Mouse (Mus musculus) small intestine, adult 2 months (tissue): Measurements from ENCODE around the gene Mtmr2. TPM values are rescaled to one million over a fixed set of nuclear protein-coding genes. Genes with fewer than 3 reads are reported as not detected.
"Not testable (repeated sequence)": the region's sequence is repeated elsewhere in the genome, so short reads cannot be mapped to it uniquely, and the experiment has no call there.

Source experiments
- H3K27ac ChIP-seq: fragments of 200-500 bp; 2 replicates; pipeline ENCODE4 v1.5.1; 2012; ENCODE audit warnings: low read depth, low read length, control low read depth, inconsistent platforms; ENCODE audit not compliant: insufficient read depth
- H3K27me3 ChIP-seq: fragments of 200-500 bp; 2 replicates; pipeline ENCODE4 v1.6.1; 2012; ENCODE audit warnings: mild to moderate bottlenecking, moderate library complexity, low read length, inconsistent platforms; ENCODE audit not compliant: control insufficient read depth, insufficient read depth
- H3K36me3 ChIP-seq: fragments of 200-500 bp; 2 replicates; pipeline ENCODE4 v1.6.1; 2012; ENCODE audit warnings: mild to moderate bottlenecking, low read length, control low read depth, inconsistent platforms; ENCODE audit not compliant: control insufficient read depth, insufficient read depth
- H3K4me1 ChIP-seq: fragments of 200-500 bp; 2 replicates; pipeline ENCODE4 v1.6.1; 2012; ENCODE audit warnings: low read length, inconsistent platforms, mixed read lengths; ENCODE audit not compliant: control insufficient read depth, insufficient read depth, insufficient read length
- H3K4me3 ChIP-seq: fragments of 200-500 bp; 2 replicates; pipeline ENCODE4 v1.5.1; 2012; ENCODE audit warnings: low read depth, mild to moderate bottlenecking, control low read depth, inconsistent platforms, low read length, moderate library complexity
- CTCF ChIP-seq: fragments of 200-500 bp; IDR thresholded peaks from 2 replicates; pipeline ENCODE4 v1.5.1; 2012; ENCODE audit warnings: low read depth, mild to moderate bottlenecking, control low read depth, inconsistent platforms, low read length, moderate library complexity, mixed read lengths; ENCODE audit not compliant: insufficient replicate concordance, insufficient read length; ENCODE audit errors: extremely low read depth
- POLR2A ChIP-seq: fragments of 200-500 bp; IDR thresholded peaks from 2 replicates; pipeline ENCODE4 v1.6.1; 2012; ENCODE audit warnings: low read depth, mild to moderate bottlenecking, control low read depth, inconsistent platforms, low read length, moderate library complexity
- WGBS: fragments of 180-500 bp; shearing (Covaris S2); methylation state at CpG from one replicate; pipeline ENCODE4 v1.1.7; 2018; 5-methylcytosine and 5-hydroxymethylcytosine counted together
- polyA plus RNA-seq: library from polyadenylated mRNA; depleted of rRNA; stranded (reverse); fragments of >200 nt; gene quantifications from 2 replicates; pipeline ENCODE4 v1.2.3, GENCODE M21; 2012

The Mtmr2 gene
- polyA plus RNA-seq, 1 experiment = 26.6 TPM

DNA sequence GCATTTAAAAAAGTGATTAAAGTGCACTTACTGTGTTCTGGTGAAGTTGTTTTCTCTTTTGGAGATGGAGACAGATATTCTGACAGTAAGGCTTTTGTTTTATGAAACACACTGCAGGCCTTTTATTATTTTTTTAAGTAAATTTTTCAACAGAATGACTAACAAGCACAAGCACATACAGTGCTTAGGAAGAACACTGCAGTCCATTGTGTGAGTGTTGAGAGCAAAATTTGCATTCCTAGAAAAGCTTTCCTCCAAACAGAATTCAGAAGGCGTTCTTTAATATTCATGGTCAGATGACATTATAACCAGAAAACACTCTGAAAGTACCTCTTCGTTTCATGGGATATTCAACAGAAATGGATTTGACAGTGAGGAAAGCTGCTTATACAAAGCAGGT, 17.4 kb downstream of the Mtmr2 start:
- TF ChIP-seq POLR2A (no peak), CTCF (no peak)
- WGBS = 87% methylated on average over 2 of the region's 2 CpGs
- no peak overlapping the region for H3K4me3 ChIP-seq

DNA sequence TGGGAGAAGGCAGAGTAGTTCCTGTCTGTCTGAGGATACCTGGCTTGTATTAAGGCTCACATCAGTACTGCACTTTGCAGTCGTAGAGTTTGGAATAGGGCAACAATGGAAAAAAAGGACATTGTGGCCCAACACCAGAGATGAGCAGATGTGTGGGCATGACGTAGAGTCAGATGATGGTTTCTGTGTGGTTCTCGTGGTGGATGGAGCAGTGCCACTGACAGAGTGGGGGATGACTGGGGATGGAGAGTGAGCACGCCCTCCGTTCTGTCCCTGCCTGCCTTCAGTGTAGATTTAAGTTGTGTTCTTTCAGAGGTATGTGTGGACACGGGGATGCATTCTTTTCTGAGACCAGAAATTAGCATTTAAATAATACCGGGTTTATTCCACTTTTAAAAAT, 18.4 kb downstream of the Mtmr2 start:
- Histone ChIP-seq H3K4me1 (no peaks in the 10 kb centered on the region), H3K36me3 (no peaks in the 10 kb centered on the region), H3K4me3 (no peak overlapping the region), H3K27ac (no peak overlapping the region), H3K27me3 (no peaks in the 10 kb centered on the region)
- 88% methylated on average over 7 of the region's 7 CpGs for WGBS
- TF ChIP-seq CTCF (no peak), POLR2A (no peak)

More for the DNA sequence above, 17.4 kb downstream of the Mtmr2 start:
- peaks cover 3% of the 10 kb centered on the region; the same call in 1 of the 2 replicates for H3K36me3 ChIP-seq
- no peaks in the 10 kb centered on the region for H3K27me3 ChIP-seq
- H3K4me1 ChIP-seq = no peaks in the 10 kb centered on the region
- no peak overlapping the region for H3K27ac ChIP-seq

DNA sequence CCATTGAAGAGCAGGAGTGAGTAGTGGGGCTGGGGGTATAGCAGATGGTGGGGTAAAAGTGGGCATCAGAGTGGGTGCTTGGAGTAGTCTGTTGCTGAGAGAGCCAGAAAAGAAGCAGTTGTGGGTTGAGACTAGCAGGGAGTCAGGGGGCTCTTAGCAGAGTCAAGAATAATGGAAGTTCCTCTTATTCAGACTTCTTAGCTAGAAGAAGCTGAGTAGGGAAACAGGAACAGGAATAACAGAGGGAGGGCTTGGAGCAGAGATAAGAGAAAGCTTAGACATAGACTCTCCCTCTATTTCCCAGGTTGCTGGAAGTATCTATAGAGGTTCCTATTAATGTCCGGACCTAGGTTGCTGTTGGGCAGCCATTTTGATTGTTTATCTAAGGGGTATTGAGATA, 26.5 kb downstream of the Mtmr2 start:
- TF ChIP-seq POLR2A = no peak
- TF ChIP-seq CTCF = no peak
- no peak overlapping the region for H3K27ac ChIP-seq
- no peaks in the 10 kb centered on the region for H3K36me3 ChIP-seq
- H3K4me3 ChIP-seq = no peak overlapping the region
- H3K4me1 ChIP-seq = no peaks in the 10 kb centered on the region
- WGBS = 91% methylated on average over 1 of the region's 1 CpGs
- H3K27me3 ChIP-seq = no peaks in the 10 kb centered on the region

DNA sequence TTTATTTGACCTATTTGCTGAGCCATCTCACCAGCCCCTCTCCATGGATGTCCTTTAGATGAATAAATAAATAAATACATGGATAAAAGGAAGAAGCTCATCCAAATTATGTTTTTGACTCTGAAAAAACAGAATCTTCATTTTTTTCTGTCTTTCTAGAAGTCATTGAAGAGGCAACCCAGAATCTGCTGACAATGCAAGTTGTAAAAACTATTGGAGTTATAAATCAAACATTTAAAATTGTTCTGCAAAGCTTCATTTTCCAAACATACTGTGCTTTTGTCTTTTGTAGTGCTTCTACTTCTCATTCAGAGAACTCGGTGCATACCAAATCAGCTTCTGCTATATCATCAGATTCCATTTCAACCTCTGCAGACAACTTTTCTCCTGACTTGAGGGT, 33.8 kb downstream of the Mtmr2 start:
- Histone ChIP-seq H3K27me3 (no peaks in the 10 kb centered on the region), H3K4me1 (no peaks in the 10 kb centered on the region), H3K27ac (no peak overlapping the region), H3K4me3 (no peak overlapping the region), H3K36me3 (peaks cover 18% of the 10 kb centered on the region)
- WGBS = 93% methylated on average over 1 of the region's 1 CpGs
- no peak for TF ChIP-seq CTCF

DNA sequence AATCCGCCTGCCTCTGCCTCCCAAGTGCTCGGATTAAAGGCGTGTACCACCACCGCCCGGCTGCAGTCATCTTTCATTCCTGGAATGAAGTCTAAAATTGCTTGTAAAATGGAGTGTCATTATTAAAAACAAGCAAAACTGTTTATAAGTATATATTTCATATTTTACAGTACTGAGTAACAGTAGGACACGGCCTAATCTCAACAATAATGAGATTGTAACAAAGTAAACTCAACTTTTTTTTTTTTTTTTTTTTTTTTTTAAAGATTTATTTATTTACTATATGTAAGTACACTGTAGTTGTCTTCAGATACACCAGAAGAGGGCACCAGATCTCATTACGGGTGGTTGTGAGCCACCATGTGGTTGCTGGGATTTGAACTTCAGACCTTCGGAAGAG, 42.7 kb downstream of the Mtmr2 start:
- peaks cover 34% of the 10 kb centered on the region for H3K36me3 ChIP-seq
- not testable (repeated sequence) for H3K4me1 ChIP-seq, H3K27me3 ChIP-seq, H3K27ac ChIP-seq, H3K4me3 ChIP-seq
- WGBS = 96% methylated on average over 8 of the region's 8 CpGs

DNA sequence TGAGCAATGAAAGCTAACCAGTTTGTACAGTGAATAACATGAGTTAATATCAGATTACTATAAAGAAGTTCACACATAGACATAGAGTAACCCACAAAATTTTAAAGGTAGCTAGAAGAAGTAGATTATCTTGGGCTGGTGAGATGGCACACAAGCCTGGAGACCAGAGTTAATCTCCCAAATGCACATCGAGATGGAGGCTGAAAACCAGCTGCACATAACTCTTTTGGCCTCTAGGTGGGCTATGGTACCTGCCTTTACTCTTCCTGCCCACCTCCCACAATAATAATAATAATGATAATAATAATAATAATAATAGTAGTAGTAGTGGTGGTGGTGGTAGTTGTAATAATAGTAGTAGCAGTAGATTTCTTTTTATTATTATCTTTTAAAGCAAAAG, 46.1 kb downstream of the Mtmr2 start:
- peaks cover 35% of the 10 kb centered on the region for H3K36me3 ChIP-seq
- 76% methylated on average over 1 of the region's 1 CpGs for WGBS
- no peak overlapping the region for H3K27ac ChIP-seq
- no peaks in the 10 kb centered on the region for H3K4me1 ChIP-seq
- no peaks in the 10 kb centered on the region for H3K27me3 ChIP-seq
- no peak overlapping the region for H3K4me3 ChIP-seq
- TF ChIP-seq POLR2A (no peak), CTCF (no peak)

DNA sequence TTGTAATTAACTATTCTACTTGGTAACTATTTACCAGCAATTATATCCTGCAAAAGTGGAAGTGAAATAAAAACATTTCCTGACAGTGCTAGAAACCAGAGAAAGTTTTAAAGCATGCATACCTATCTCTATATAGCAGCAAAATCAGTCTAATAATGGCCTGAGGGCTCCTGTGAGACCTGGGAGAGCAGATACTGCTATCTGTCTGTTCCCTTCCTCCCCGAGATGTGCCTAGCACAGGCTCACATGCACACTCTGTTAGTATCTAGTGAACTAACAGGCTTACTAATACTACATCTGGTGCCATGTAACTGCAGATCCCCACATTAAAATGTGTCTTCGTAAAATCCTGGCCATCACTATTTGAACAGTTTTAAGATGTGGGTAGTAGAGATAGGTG, 46.5 kb downstream of the Mtmr2 start:
- H3K27ac ChIP-seq = no peak overlapping the region
- H3K4me1 ChIP-seq = no peaks in the 10 kb centered on the region
- H3K36me3 ChIP-seq = peaks cover 36% of the 10 kb centered on the region
- H3K27me3 ChIP-seq = no peaks in the 10 kb centered on the region
- TF ChIP-seq POLR2A (no peak), CTCF (no peak)
- H3K4me3 ChIP-seq = no peak overlapping the region
- 94% methylated on average over 2 of the region's 2 CpGs for WGBS

DNA sequence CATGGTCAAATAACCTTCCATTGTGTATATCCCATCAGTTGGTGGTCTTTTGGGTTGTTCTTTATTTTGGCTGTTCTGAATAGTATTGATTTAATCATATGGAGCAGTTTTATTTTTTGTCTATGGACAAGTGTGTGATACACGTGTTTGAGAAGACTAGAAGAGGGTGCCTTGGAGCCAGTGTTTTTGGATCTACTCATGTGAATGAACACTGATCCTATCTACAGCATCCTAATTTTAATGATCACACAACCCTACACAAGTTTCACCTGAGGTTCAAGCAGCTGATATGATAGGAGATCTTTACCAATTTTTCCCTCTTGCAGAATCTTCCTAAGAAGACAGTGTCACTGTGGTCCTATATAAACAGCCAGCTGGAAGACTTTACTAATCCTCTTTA, 56.3 kb downstream of the Mtmr2 start:
- no peaks in the 10 kb centered on the region for H3K4me1 ChIP-seq
- H3K4me3 ChIP-seq = no peak overlapping the region
- WGBS = 70% methylated on average over 1 of the region's 1 CpGs
- H3K27ac ChIP-seq = no peak overlapping the region
- TF ChIP-seq POLR2A (no peak), CTCF (no peak)
- peaks cover 48% of the 10 kb centered on the region for H3K36me3 ChIP-seq
- H3K27me3 ChIP-seq = no peaks in the 10 kb centered on the region
